Mouse (Mus musculus): Measurements from ENCODE around the gene Usf3. TPM values are rescaled to one million over a fixed set of nuclear protein-coding genes. Genes with fewer than 3 reads are reported as not detected.

The Usf3 gene
- polyA plus RNA-seq, 1 experiment from 2014 or later: 3.4 TPM

GRCm38 (mm10) chr16:44249985-44250384, 76.9 kb downstream of the Usf3 start:
- Histone ChIP-seq H3K4me1 (replicated peaks) (no peaks in the 10 kb centered on the region), H3K27ac (no peak overlapping the region), H3K36me3 (no peaks in the 10 kb centered on the region), H3K4me2 (replicated peaks) (no peak overlapping the region), H3K4me3 (replicated peaks) (no peak overlapping the region), H3K9me3 (no peaks in the 10 kb centered on the region), H3K9ac (replicated peaks) (no peak overlapping the region), H3K27me3 (no peaks in the 10 kb centered on the region)
- ATAC-seq: no peak
- 95% methylated on average over 10 of the region's 10 CpGs for WGBS

GRCm38 (mm10) chr16:44252735-44253134, 79.7 kb downstream of the Usf3 start:
- H3K4me3 ChIP-seq (replicated peaks): no peak overlapping the region

GRCm38 (mm10) chr16:44253797-44254634, 81.0 kb downstream of the Usf3 start:
- Histone ChIP-seq H3K4me1 (replicated peaks) (no peaks in the 10 kb centered on the region), H3K36me3 (no peaks in the 10 kb centered on the region), H3K9ac (replicated peaks) (no peak overlapping the region), H3K27ac (no peak overlapping the region), H3K9me3 (no peaks in the 10 kb centered on the region), H3K27me3 (no peaks in the 10 kb centered on the region), H3K4me2 (replicated peaks) (no peak overlapping the region), H3K4me3 (replicated peaks) (no peak overlapping the region)
- no peak for ATAC-seq
- WGBS: 81% methylated on average over 7 of the region's 7 CpGs

More at GRCm38 (mm10) chr16:44252735-44253134, 79.7 kb downstream of the Usf3 start:
- Histone ChIP-seq H3K27me3 (no peaks in the 10 kb centered on the region), H3K27ac (no peak overlapping the region), H3K36me3 (no peaks in the 10 kb centered on the region), H3K4me2 (replicated peaks) (no peak overlapping the region), H3K9ac (replicated peaks) (no peak overlapping the region), H3K4me1 (replicated peaks) (no peaks in the 10 kb centered on the region), H3K9me3 (no peaks in the 10 kb centered on the region)
- 93% methylated on average over 3 of the region's 3 CpGs for WGBS
- no peak for ATAC-seq

GRCm38 (mm10) chr16:44254698-44255097, 81.7 kb downstream of the Usf3 start:
- Histone ChIP-seq H3K4me3 (replicated peaks) (no peak overlapping the region), H3K27me3 (no peaks in the 10 kb centered on the region), H3K4me1 (replicated peaks) (no peaks in the 10 kb centered on the region), H3K27ac (no peak overlapping the region), H3K4me2 (replicated peaks) (no peak overlapping the region), H3K9me3 (no peaks in the 10 kb centered on the region), H3K36me3 (no peaks in the 10 kb centered on the region), H3K9ac (replicated peaks) (no peak overlapping the region)
- WGBS: 82% methylated on average over 7 of the region's 7 CpGs
- ATAC-seq: no peak

- no peaks in the 10 kb centered on the region for H3K36me3 ChIP-seq
- H3K9ac ChIP-seq (replicated peaks): no peak overlapping the region
- H3K4me1 ChIP-seq (replicated peaks): no peaks in the 10 kb centered on the region
- H3K27ac ChIP-seq: no peak overlapping the region
- H3K4me3 ChIP-seq (replicated peaks): no peak overlapping the region
- no peaks in the 10 kb centered on the region for H3K9me3 ChIP-seq
- WGBS: 91% methylated on average over 3 of the region's 3 CpGs
- ATAC-seq: no peak
- no peaks in the 10 kb centered on the region for H3K27me3 ChIP-seq
- no peak overlapping the region for H3K4me2 ChIP-seq (replicated peaks)
These were observed 84.4 kb downstream of the Usf3 start for GRCm38 (mm10) chr16:44257476-44257875.

- H3K27me3 ChIP-seq: no peaks in the 10 kb centered on the region
- H3K4me2 ChIP-seq (replicated peaks): no peak overlapping the region
- H3K4me1 ChIP-seq (replicated peaks): no peaks in the 10 kb centered on the region
- no peak overlapping the region for H3K9ac ChIP-seq (replicated peaks)
- no peak for ATAC-seq
- no peak overlapping the region for H3K4me3 ChIP-seq (replicated peaks)
- no peak overlapping the region for H3K27ac ChIP-seq
- WGBS: 60% methylated on average over 2 of the region's 2 CpGs
- H3K9me3 ChIP-seq: no peaks in the 10 kb centered on the region
- no peaks in the 10 kb centered on the region for H3K36me3 ChIP-seq
These were observed 91.9 kb downstream of the Usf3 start for GRCm38 (mm10) chr16:44264916-44265315.

- no peak for ATAC-seq
- H3K27me3 ChIP-seq: no peaks in the 10 kb centered on the region
- WGBS: 92% methylated on average over 6 of the region's 6 CpGs
- no peak overlapping the region for H3K27ac ChIP-seq
- H3K9ac ChIP-seq (replicated peaks): no peak overlapping the region
- no peaks in the 10 kb centered on the region for H3K9me3 ChIP-seq
- H3K4me2 ChIP-seq (replicated peaks): no peak overlapping the region
- no peaks in the 10 kb centered on the region for H3K36me3 ChIP-seq
- no peaks in the 10 kb centered on the region for H3K4me1 ChIP-seq (replicated peaks)
- no peak overlapping the region for H3K4me3 ChIP-seq (replicated peaks)
These were observed 92.5 kb downstream of the Usf3 start for GRCm38 (mm10) chr16:44265562-44265961.

- Histone ChIP-seq H3K36me3 (no peaks in the 10 kb centered on the region), H3K4me1 (replicated peaks) (no peaks in the 10 kb centered on the region), H3K4me3 (replicated peaks) (no peak overlapping the region), H3K9ac (replicated peaks) (no peak overlapping the region), H3K27ac (no peak overlapping the region), H3K4me2 (replicated peaks) (no peak overlapping the region), H3K27me3 (no peaks in the 10 kb centered on the region), H3K9me3 (no peaks in the 10 kb centered on the region)
- WGBS: 89% methylated on average over 7 of the region's 7 CpGs
- no peak for ATAC-seq
These were observed 95.6 kb downstream of the Usf3 start for GRCm38 (mm10) chr16:44268541-44269215.

- ATAC-seq: no peak
- Histone ChIP-seq H3K27me3 (no peaks in the 10 kb centered on the region), H3K9ac (replicated peaks) (no peak overlapping the region), H3K4me1 (replicated peaks) (no peaks in the 10 kb centered on the region), H3K9me3 (no peaks in the 10 kb centered on the region), H3K27ac (no peak overlapping the region), H3K4me2 (replicated peaks) (no peak overlapping the region), H3K4me3 (replicated peaks) (no peak overlapping the region), H3K36me3 (no peaks in the 10 kb centered on the region)
- WGBS: 87% methylated on average over 6 of the region's 6 CpGs
These were observed 96.5 kb downstream of the Usf3 start for GRCm38 (mm10) chr16:44269578-44269977.

- Histone ChIP-seq H3K36me3 (no peaks in the 10 kb centered on the region), H3K4me3 (replicated peaks) (no peak overlapping the region), H3K4me1 (replicated peaks) (no peaks in the 10 kb centered on the region), H3K9me3 (no peaks in the 10 kb centered on the region), H3K27me3 (no peaks in the 10 kb centered on the region), H3K9ac (replicated peaks) (no peak overlapping the region), H3K27ac (no peak overlapping the region), H3K4me2 (replicated peaks) (no peak overlapping the region)
- 86% methylated on average over 5 of the region's 5 CpGs for WGBS
- no peak for ATAC-seq
These were observed 97.6 kb downstream of the Usf3 start for GRCm38 (mm10) chr16:44270606-44271005.

GRCm38 (mm10) chr16:44271371-44272038, 98.5 kb downstream of the Usf3 start:
- Histone ChIP-seq H3K4me1 (replicated peaks) (no peaks in the 10 kb centered on the region), H3K27me3 (no peaks in the 10 kb centered on the region), H3K9me3 (no peaks in the 10 kb centered on the region), H3K27ac (no peak overlapping the region), H3K4me2 (replicated peaks) (no peak overlapping the region), H3K36me3 (no peaks in the 10 kb centered on the region), H3K4me3 (replicated peaks) (no peak overlapping the region), H3K9ac (replicated peaks) (no peak overlapping the region)
- WGBS: 86% methylated on average over 9 of the region's 9 CpGs
- ATAC-seq: no peak
